Mouse (Mus musculus) macrophage (primary cell): ENCODE results near the gene Pafah2. TPM values are rescaled to one million over a fixed set of nuclear protein-coding genes. Genes with fewer than 3 reads are reported as not detected.
A peak's percentile ranks its signal among the peaks of the same experiment; 100 is the strongest.

Experiments
- H3K27ac ChIP-seq: fragments of 350-480 bp; formaldehyde crosslinking; 2 replicates; pipeline ENCODE4 v1.9.0; 2021
- H3K36me3 ChIP-seq: fragments of 350-480 bp; formaldehyde crosslinking; 2 replicates; pipeline ENCODE4 v1.9.0; 2021; ENCODE audit errors: inconsistent target
- H3K4me3 ChIP-seq: fragments of 350-480 bp; formaldehyde crosslinking; 2 replicates; pipeline ENCODE4 v1.9.0; 2021; ENCODE audit errors: inconsistent target
- H3K79me2 ChIP-seq: fragments of 350-480 bp; formaldehyde crosslinking; 2 replicates; pipeline ENCODE4 v1.9.0; 2021; ENCODE audit errors: inconsistent target
- WGBS: methylation state at CpG from one replicate; pipeline ENCODE4 v1.1.7; 2026; ENCODE audit warnings: inconsistent platforms; ENCODE audit not compliant: missing documents; 5-methylcytosine and 5-hydroxymethylcytosine counted together
- polyA plus RNA-seq: library from polyadenylated mRNA; stranded (reverse); fragments of 250-400 nt; gene quantifications from 3 replicates; pipeline ENCODE4 v1.2.4, GENCODE M21; 2018; ENCODE audit warnings: inconsistent platforms

The Pafah2 gene
- polyA plus RNA-seq, 1 experiment from 2014 or later, result 5.0 TPM

- WGBS, result 61% methylated on average over 3 of the region's 3 CpGs
- Histone ChIP-seq H3K4me3 (peak overlapping the region; percentile 36), H3K27ac (peak overlapping the region; percentile 63; the same call in 1 of the 2 replicates), H3K36me3 (peaks cover 6% of the 10 kb centered on the region; the same call in 1 of the 2 replicates), H3K79me2 (peaks cover 23% of the 10 kb centered on the region)
Observed at GRCm38 (mm10) chr4:134469985-134470384, 73.9 kb downstream of the Pafah2 start.

DNA sequence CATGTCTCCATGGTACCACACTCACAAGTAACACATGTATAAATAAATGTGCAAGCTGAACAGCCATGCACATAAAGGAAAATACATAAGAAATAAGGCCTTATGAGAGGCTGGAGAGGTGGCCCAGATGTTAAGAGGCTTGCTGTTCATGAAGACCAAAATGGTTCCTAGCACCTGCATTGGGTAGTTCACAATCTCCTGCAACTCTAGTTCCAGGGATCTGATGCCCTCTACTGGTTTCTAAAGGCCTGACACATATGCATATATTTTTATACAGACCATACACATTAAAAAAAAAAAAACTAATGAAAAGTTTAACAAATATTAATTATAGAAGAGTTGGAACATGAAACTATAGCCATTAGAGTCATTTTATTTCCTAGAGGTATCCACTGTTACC lies 75.3 kb downstream of the Pafah2 start:
- peaks cover 23% of the 10 kb centered on the region for H3K79me2 ChIP-seq
- H3K4me3 ChIP-seq, result no peak overlapping the region
- H3K27ac ChIP-seq, result no peak overlapping the region
- H3K36me3 ChIP-seq, result peaks cover 6% of the 10 kb centered on the region; the same call in 1 of the 2 replicates

GRCm38 (mm10) chr4:134473764-134474163 lies 77.6 kb downstream of the Pafah2 start:
- H3K79me2 ChIP-seq, result peaks cover 23% of the 10 kb centered on the region
- peaks cover 6% of the 10 kb centered on the region; the same call in 1 of the 2 replicates for H3K36me3 ChIP-seq
- 88% methylated on average over 4 of the region's 4 CpGs for WGBS
- H3K27ac ChIP-seq, result no peak overlapping the region
- no peak overlapping the region for H3K4me3 ChIP-seq

DNA sequence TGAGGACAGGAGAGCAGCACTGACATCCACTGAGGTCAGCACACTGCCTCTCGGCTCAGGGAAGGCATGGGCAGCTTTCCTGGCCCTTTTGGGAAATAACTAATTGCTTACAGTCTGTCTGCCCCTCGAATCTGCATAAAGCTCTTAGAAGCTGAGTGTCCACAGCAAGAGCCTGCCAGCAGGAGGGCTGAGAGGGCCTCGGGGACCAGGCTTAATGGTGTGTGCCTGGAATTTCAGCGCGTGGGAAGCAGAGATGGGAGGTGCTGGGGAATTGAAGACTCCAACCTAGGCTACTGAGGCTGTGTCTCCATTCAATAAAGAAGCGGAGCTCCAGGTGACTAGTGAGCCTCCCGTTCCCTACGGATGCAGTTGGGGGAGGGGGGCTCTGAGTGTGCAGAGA lies 78.1 kb downstream of the Pafah2 start:
- Histone ChIP-seq H3K36me3 (peaks cover 6% of the 10 kb centered on the region; the same call in 1 of the 2 replicates), H3K79me2 (peaks cover 22% of the 10 kb centered on the region), H3K27ac (no peak overlapping the region), H3K4me3 (no peak overlapping the region)
- WGBS, result 92% methylated on average over 8 of the region's 8 CpGs

DNA sequence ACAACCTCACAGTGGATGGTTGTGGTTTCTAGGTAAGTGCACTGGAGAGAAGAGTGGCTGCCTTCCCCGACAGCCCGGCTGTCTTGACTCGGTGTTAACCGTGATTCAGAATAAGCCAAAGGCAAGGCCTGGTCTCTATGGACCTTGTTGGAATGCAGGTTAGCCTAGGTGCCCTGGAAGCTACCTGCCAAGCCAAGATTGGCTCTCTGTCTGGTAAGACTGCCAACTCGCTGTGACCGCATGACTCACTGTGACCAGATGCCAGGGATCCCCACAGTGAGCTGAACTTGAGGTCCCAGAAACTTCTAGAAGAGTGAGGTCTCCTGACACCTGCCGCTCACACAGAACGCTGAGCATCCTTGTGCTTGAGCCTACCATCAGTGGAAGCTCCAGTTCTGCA lies 80.8 kb downstream of the Pafah2 start:
- no peak overlapping the region for H3K4me3 ChIP-seq
- H3K36me3 ChIP-seq, result peaks cover 6% of the 10 kb centered on the region; the same call in 1 of the 2 replicates
- 88% methylated on average over 8 of the region's 8 CpGs for WGBS
- H3K27ac ChIP-seq, result no peak overlapping the region
- H3K79me2 ChIP-seq, result no peaks in the 10 kb centered on the region

Other genes with a start within 250 kb of the Pafah2 start
- gene Cep85, start 209.2 kb upstream of the Pafah2 start, polyA plus RNA-seq, result 8.6 to 12.9 TPM (median 8.8 TPM) in 3 replicates
- gene Gm7534, start 193.3 kb upstream of the Pafah2 start, polyA plus RNA-seq, result not detected in 3 replicates
- not detected in 3 replicates for gene Catsper4, start 168.9 kb upstream of the Pafah2 start, polyA plus RNA-seq
- not detected in 3 replicates for gene Cnksr1, start 157.9 kb upstream of the Pafah2 start, polyA plus RNA-seq
- gene E130218I03Rik, start 152.7 kb upstream of the Pafah2 start, polyA plus RNA-seq, result not detected in 3 replicates
- gene Zfp593, start 150.7 kb upstream of the Pafah2 start, polyA plus RNA-seq, result 3.8 to 10.0 TPM (median 4.8 TPM) in 3 replicates
- not detected in 3 replicates for gene Gm30191, start 149.4 kb upstream of the Pafah2 start, polyA plus RNA-seq
- not detected in 3 replicates for gene Grrp1, start 142.2 kb upstream of the Pafah2 start, polyA plus RNA-seq
- 8.8 to 8.9 TPM (median 8.9 TPM) in 3 replicates for gene Pdik1l, start 108.4 kb upstream of the Pafah2 start, polyA plus RNA-seq
- gene Trim63, start 81.2 kb upstream of the Pafah2 start, polyA plus RNA-seq, result not detected in 3 replicates
- gene Slc30a2, start 53.1 kb upstream of the Pafah2 start, polyA plus RNA-seq, result not detected in 3 replicates
- 0.03 TPM in 1 of 3 replicates, not detected in the others for gene Extl1, start 12.5 kb upstream of the Pafah2 start, polyA plus RNA-seq
- gene Stmn1, start 72.0 kb downstream of the Pafah2 start, polyA plus RNA-seq, result 41.9 to 100 TPM (median 93.4 TPM) in 3 replicates
- 19.1 to 34.9 TPM (median 31.0 TPM) in 3 replicates for gene Paqr7, start 100.4 kb downstream of the Pafah2 start, polyA plus RNA-seq
- 0.18 to 6.2 TPM (median 1.8 TPM) in 3 replicates for gene Aunip, start 114.7 kb downstream of the Pafah2 start, polyA plus RNA-seq
- gene Mtfr1l, start 139.1 kb downstream of the Pafah2 start, polyA plus RNA-seq, result 45.6 to 78.8 TPM (median 65.1 TPM) in 3 replicates
- gene Selenon, start 155.8 kb downstream of the Pafah2 start, polyA plus RNA-seq, result 33.9 to 45.7 TPM (median 42.5 TPM) in 3 replicates